Mouse (Mus musculus) stomach, embryonic 16.5 days (tissue): ENCODE measurements around the gene Ypel4. TPM values are rescaled to one million over a fixed set of nuclear protein-coding genes. Genes with fewer than 3 reads are reported as not detected.

Experiments
- ATAC-seq: fragments of 200-750 bp; cut with Nextera tagmentation; 2 replicates; pipeline ENCODE4 v1.8.0; 2017; ENCODE audit warnings: moderate number of reproducible peaks, moderate TSS enrichment; ENCODE audit not compliant: insufficient read depth, low FRiP score
- H3K27ac ChIP-seq: fragments of 300-500 bp; sonication (generic); 2 replicates; pipeline ENCODE4 v1.5.1; 2014; ENCODE audit warnings: low read length
- H3K27me3 ChIP-seq: fragments of 300-500 bp; sonication (generic); 2 replicates; pipeline ENCODE4 v1.6.1; 2014; ENCODE audit warnings: low read length, control low read depth, mixed read lengths; ENCODE audit not compliant: control insufficient read depth, insufficient read depth
- H3K36me3 ChIP-seq: fragments of 300-500 bp; sonication (generic); 2 replicates; pipeline ENCODE4 v1.6.1; 2014; ENCODE audit warnings: low read length; ENCODE audit not compliant: control insufficient read depth, insufficient read depth
- H3K4me1 ChIP-seq: fragments of 300-500 bp; sonication (generic); 2 replicates; pipeline ENCODE4 v1.6.1; 2014; ENCODE audit warnings: low read length, control low read depth, mixed read lengths; ENCODE audit not compliant: control insufficient read depth, insufficient read depth
- H3K4me2 ChIP-seq: fragments of 300-500 bp; sonication (generic); 2 replicates; pipeline ENCODE4 v1.6.1; 2014; ENCODE audit warnings: low read depth, low read length, mixed read lengths
- H3K4me3 ChIP-seq: fragments of 300-500 bp; sonication (generic); replicated peaks from 2 replicates; pipeline ENCODE4 v1.5.1; 2014; ENCODE audit warnings: mild to moderate bottlenecking, low read length
- H3K9ac ChIP-seq: fragments of 300-500 bp; sonication (generic); 2 replicates; pipeline ENCODE4 v1.6.1; 2014; ENCODE audit warnings: low read length
- H3K9me3 ChIP-seq: fragments of 300-500 bp; sonication (generic); replicated peaks from 2 replicates; pipeline ENCODE4 v1.6.1; 2016; ENCODE audit warnings: low read length, control low read depth; ENCODE audit not compliant: control insufficient read depth
- WGBS: fragments of 180-500 bp; shearing (Covaris S2); extraction: QIAGEN DNeasy Blood & Tissue Kit; methylation state at CpG from one replicate; pipeline ENCODE4 v1.1.7; 2014; 5-methylcytosine and 5-hydroxymethylcytosine counted together
- polyA plus RNA-seq: library from polyadenylated mRNA; unstranded; fragments of >200 nt; fragmentation: Nextera tagmentation; extraction: Ambion mirVana; gene quantifications from 2 replicates; pipeline ENCODE4 v1.2.1, GENCODE M21; 2015

Ypel4 gene
- polyA plus RNA-seq = 7.4 and 8.0 TPM in 2 replicates

DNA sequence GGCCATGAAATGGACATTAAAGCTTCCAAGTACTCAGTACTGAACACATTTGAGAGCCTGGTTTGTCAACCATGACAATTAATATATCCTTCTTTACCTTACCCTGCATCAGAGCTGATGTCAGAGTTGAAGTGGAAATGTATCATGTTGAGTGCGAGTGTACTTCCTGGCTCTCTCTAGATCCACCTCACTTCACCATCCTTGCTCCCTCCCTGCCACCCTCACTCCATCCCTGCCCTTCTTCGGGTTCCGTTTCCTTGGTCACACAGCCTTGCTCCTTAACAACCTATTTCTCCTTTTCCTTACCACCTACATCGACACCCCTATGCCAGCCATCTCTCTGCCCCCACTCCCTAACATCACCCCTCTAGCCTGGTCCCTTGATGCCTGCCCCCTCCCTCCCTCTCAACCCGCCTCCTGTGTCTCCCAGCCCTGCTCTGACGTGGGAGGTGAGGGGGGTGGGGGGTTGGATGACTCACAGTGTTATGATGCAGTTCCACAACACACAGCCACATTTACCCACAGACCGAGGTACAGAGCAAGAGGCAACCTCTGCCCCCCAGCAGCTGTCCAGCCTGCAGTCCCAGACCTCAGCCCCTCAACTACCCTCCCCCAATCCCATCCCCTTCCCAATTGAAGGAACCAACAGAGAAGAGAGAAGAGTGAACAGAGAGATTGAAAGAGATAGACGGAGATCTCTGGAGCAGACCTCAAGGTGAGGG lies at the start of gene Ypel4:
Gene Ypel4, plus strand, starts transcription at position 480 of the 722 bp plus-strand sequence.
- Histone ChIP-seq H3K27ac (peak within 1 kb of the TSS; percentile 2; the same call in 1 of the 2 replicates), H3K4me2 (peak within 1 kb of the TSS; percentile 60), H3K27me3 (no peaks in the 10 kb centered on the region), H3K9me3 (no peaks in the 10 kb centered on the region), H3K9ac (peak within 1 kb of the TSS; percentile 66), H3K4me3 (peak within 1 kb of the TSS; percentile 49), H3K4me1 (peaks cover 43% of the 10 kb centered on the region), H3K36me3 (no peaks in the 10 kb centered on the region)
- WGBS = 1% methylated on average over 8 of the region's 8 CpGs
- ATAC-seq = peak; percentile 35

DNA sequence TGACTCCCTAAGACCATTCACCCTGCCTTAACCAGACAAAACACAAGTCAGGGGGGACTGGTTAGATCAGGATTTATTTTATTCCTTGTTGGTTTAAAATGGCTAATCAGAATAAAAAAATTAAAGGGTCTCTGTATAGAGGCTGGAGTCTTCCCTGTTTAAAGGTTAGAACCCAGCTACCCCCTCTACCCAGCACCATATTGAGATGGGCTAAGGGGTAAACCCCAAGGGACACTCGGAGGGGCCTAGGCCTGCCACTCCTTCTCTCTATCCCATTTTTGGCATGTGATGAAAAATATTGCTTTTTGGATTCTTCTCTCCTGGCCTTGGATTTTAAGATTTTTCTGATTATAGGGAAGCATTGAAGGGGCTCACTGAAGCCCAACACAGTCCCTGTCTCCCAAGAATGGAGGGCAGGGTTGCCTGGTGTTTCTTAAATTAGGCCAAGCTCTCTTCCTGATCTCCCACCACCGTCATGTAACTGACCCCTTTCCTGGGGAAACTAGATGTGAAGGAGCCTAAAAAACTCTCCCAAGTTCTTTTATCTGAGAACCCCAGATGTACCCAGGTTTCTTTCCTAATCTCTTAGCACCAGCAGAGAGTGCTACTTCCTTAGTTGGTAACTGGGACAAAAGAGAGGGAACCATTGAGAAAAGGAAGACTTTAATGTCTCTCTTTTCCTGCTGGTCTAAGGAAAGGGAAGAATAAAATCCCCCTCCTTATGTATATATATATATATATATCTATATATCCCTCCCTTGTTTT lies 45.6 kb upstream of the Ypel4 start:
- Histone ChIP-seq H3K4me2 (no peak overlapping the region), H3K4me3 (no peak overlapping the region), H3K27me3 (no peaks in the 10 kb centered on the region), H3K36me3 (peaks cover 40% of the 10 kb centered on the region), H3K9me3 (no peaks in the 10 kb centered on the region), H3K27ac (no peak overlapping the region), H3K9ac (no peak overlapping the region), H3K4me1 (no peaks in the 10 kb centered on the region)
- WGBS = 80% methylated on average over 2 of the region's 2 CpGs
- no peak for ATAC-seq

DNA sequence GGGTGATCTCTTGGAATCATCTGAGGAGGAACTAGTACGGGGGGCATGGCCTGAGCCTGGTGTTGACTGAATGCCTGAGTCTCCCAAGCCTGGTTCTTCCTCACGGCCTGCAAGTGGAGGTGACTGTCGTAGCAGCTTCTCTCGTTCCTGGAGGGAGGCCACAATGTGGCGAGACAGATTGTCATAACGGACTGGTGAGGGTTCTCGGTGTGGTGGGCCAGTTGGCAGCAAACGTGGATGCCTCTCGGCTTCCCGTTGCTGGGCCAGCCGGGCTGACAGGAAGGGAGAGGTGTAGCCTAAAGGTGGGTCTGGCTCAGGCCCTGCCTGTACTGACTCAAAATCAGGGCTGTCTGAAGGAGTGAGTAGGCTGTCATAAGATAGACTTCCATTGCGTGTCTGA lies 43.8 kb upstream of the Ypel4 start:
- no peak overlapping the region for H3K27ac ChIP-seq
- WGBS = 88% methylated on average over 12 of the region's 12 CpGs
- ATAC-seq = no peak
- no peaks in the 10 kb centered on the region for H3K4me1 ChIP-seq
- no peak overlapping the region for H3K4me3 ChIP-seq
- no peaks in the 10 kb centered on the region for H3K9me3 ChIP-seq
- no peak overlapping the region for H3K9ac ChIP-seq
- no peak overlapping the region for H3K4me2 ChIP-seq
- H3K27me3 ChIP-seq = no peaks in the 10 kb centered on the region
- H3K36me3 ChIP-seq = peaks cover 40% of the 10 kb centered on the region

- peak; percentile 77; the same call in 1 of the 2 replicates for ATAC-seq
- Histone ChIP-seq H3K9ac (no peak overlapping the region), H3K27ac (no peak overlapping the region), H3K36me3 (peaks cover 9% of the 10 kb centered on the region), H3K27me3 (no peaks in the 10 kb centered on the region), H3K9me3 (no peaks in the 10 kb centered on the region), H3K4me3 (no peak overlapping the region), H3K4me2 (no peak overlapping the region), H3K4me1 (no peaks in the 10 kb centered on the region)
- 69% methylated on average over 5 of the region's 5 CpGs for WGBS
Observed at GRCm38 (mm10) chr2:84695007-84695695, 38.7 kb upstream of the Ypel4 start.

- Histone ChIP-seq H3K36me3 (no peaks in the 10 kb centered on the region), H3K9ac (no peak overlapping the region), H3K9me3 (no peaks in the 10 kb centered on the region), H3K4me3 (no peak overlapping the region), H3K4me1 (0 out of 2 replicates have a peak, but pooled peaks cover 4% of the 10 kb centered on the region), H3K27ac (no peak overlapping the region), H3K4me2 (no peak overlapping the region), H3K27me3 (no peaks in the 10 kb centered on the region)
- ATAC-seq = no peak
- WGBS = 89% methylated on average over 1 of the region's 1 CpGs
Observed at GRCm38 (mm10) chr2:84703497-84703896, 30.4 kb upstream of the Ypel4 start.

DNA sequence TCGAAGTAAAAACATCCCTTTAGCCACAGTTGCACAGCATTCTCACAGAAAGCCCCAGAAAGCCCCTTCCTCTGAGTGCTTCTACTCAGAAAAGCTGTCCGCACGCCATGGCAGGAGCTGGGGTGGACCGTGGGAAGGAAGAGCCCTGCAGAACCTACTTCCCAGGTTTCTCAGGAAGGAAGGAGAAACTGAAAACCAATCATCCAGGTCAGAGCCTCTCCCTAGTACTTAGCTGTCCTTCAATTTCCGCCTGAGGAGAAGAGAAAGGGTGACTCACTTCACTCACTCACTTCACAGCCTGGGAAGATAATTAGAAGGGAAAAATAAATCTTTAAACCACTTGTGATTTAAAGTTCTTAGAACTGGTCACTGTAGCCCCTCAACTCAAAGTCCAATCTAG lies 29.5 kb upstream of the Ypel4 start:
- H3K4me3 ChIP-seq = no peak overlapping the region

GRCm38 (mm10) chr2:84705295-84705694 lies 28.6 kb upstream of the Ypel4 start:
- Histone ChIP-seq H3K9me3 (no peaks in the 10 kb centered on the region), H3K9ac (no peak overlapping the region), H3K4me3 (no peak overlapping the region), H3K4me1 (0 out of 2 replicates have a peak, but pooled peaks cover 4% of the 10 kb centered on the region), H3K27me3 (no peaks in the 10 kb centered on the region), H3K4me2 (peak overlapping the region; percentile 25; the same call in 1 of the 2 replicates), H3K27ac (peak overlapping the region; percentile 86), H3K36me3 (no peaks in the 10 kb centered on the region)
- WGBS = 81% methylated on average over 1 of the region's 1 CpGs
- ATAC-seq = peak; percentile 64; the same call in 1 of the 2 replicates

More for the DNA sequence above, 29.5 kb upstream of the Ypel4 start:
- ATAC-seq = no peak
- H3K36me3 ChIP-seq = no peaks in the 10 kb centered on the region
- peak overlapping the region; percentile 25; the same call in 1 of the 2 replicates for H3K4me2 ChIP-seq
- no peak overlapping the region for H3K9ac ChIP-seq
- H3K9me3 ChIP-seq = no peaks in the 10 kb centered on the region
- no peaks in the 10 kb centered on the region for H3K27me3 ChIP-seq
- WGBS = 74% methylated on average over 5 of the region's 5 CpGs
- peak overlapping the region; percentile 86 for H3K27ac ChIP-seq
- H3K4me1 ChIP-seq = 0 out of 2 replicates have a peak, but pooled peaks cover 4% of the 10 kb centered on the region

- H3K27me3 ChIP-seq = no peaks in the 10 kb centered on the region
- no peak overlapping the region for H3K27ac ChIP-seq
- no peaks in the 10 kb centered on the region for H3K36me3 ChIP-seq
- H3K9me3 ChIP-seq = no peaks in the 10 kb centered on the region
- no peak overlapping the region for H3K4me2 ChIP-seq
- H3K4me3 ChIP-seq = no peak overlapping the region
- 84% methylated on average over 1 of the region's 1 CpGs for WGBS
- ATAC-seq = no peak
- H3K9ac ChIP-seq = no peak overlapping the region
- H3K4me1 ChIP-seq = peaks cover 9% of the 10 kb centered on the region; the same call in 1 of the 2 replicates
Observed at GRCm38 (mm10) chr2:84707523-84707922, 26.3 kb upstream of the Ypel4 start.
